ENCODE assay signal across 13 mouse cellular contexts in genomic region chr14:24945716-24946115, GRCm38 (mm10).
DNase-seq lines count a peak whose midpoint lies in the region; ATAC-seq and TF ChIP-seq lines count a peak whose summit lies in the region.
"Had no signal": no experiment of that assay in that cellular context is flagged by ENCODE, and none has a peak within 500 bp of the region (broad histone marks: within the 10 kb centered on the region; RNA-seq: fewer than 3 reads in every experiment).

No protein-coding gene starts in this region.

- no peaks in the 10 kb centered on the region for H3K36me3 ChIP-seq in intestine, postnatal 0 days (ENCODE audit: control insufficient read depth, insufficient read depth)
- no peaks in the 10 kb centered on the region for H3K36me3 ChIP-seq in intestine, embryonic 15.5 days
- H3K36me3 ChIP-seq in splenic B cell, adult 2 months (ENCODE audit: control insufficient read depth, insufficient read depth, low read length, poor library complexity, severe bottlenecking): no peaks in the 10 kb centered on the region
- H3K36me3 ChIP-seq: heart, embryonic 15.5 days; limb, embryonic 12.5 days; neural tube, embryonic 13.5 days had no signal

- CTCF ChIA-PET in Patski (lab: Charles Lee): no interaction called here

- no peak overlapping the region for H3K9ac ChIP-seq in intestine, postnatal 0 days (ENCODE audit: low read depth, low read length)
- H3K9ac ChIP-seq in intestine, embryonic 15.5 days: no peak overlapping the region
- H3K9ac ChIP-seq: heart, embryonic 15.5 days; limb, embryonic 12.5 days; neural tube, embryonic 13.5 days had no signal

- DNase-seq in retina, postnatal 1 day: peak; percentile 36
- no peak for DNase-seq in retina, embryonic 14.5 days (ENCODE audit: low spot score)
- DNase-seq in Patski (ENCODE audit: low read depth, low spot score): no peak
- DNase-seq in splenic B cell, adult 2 months (ENCODE audit: low read depth, low spot score): peak; percentile 35
- no peak for DNase-seq in gastrocnemius, postnatal 4 days (ENCODE audit: low spot score in 2 of 2)
- DNase-seq: cerebellum, adult 11 months; kidney, postnatal 14 days had no signal

- ATAC-seq in intestine, postnatal 0 days: no peak
- no peak for ATAC-seq in intestine, embryonic 15.5 days
- no peak for ATAC-seq in Patski

- no peaks in the 10 kb centered on the region for H3K4me1 ChIP-seq in intestine, postnatal 0 days (replicated peaks; ENCODE audit: control insufficient read depth, insufficient read depth, low read length)
- no peaks in the 10 kb centered on the region for H3K4me1 ChIP-seq in intestine, embryonic 15.5 days (replicated peaks)
- H3K4me1 ChIP-seq: heart, embryonic 15.5 days; limb, embryonic 12.5 days; megakaryocyte, embryonic 14.5 days; neural tube, embryonic 13.5 days had no signal

- POLR2A ChIA-PET in Patski (lab: Charles Lee): no interaction called here

- no peaks in the 10 kb centered on the region for H3K9me3 ChIP-seq in intestine, postnatal 0 days (ENCODE audit: control insufficient read depth)
- H3K9me3 ChIP-seq in intestine, embryonic 15.5 days: peaks cover 3% of the 10 kb centered on the region; the same call in 1 of the 2 replicates
- H3K9me3 ChIP-seq: heart, embryonic 15.5 days; neural tube, embryonic 13.5 days had no signal

- WGBS in intestine, postnatal 0 days: 51% methylated on average over 2 of the region's 2 CpGs
- 40% methylated on average over 2 of the region's 2 CpGs for WGBS in intestine, embryonic 15.5 days

- in situ Hi-C loops in Patski (cut with MboI; ENCODE audit: low pct_unique_long_range_greater_than_20kb): no loop called here

- H3K27me3 ChIP-seq in intestine, postnatal 0 days (replicated peaks; ENCODE audit: control insufficient read depth, insufficient read depth, low read length): no peaks in the 10 kb centered on the region
- no peaks in the 10 kb centered on the region for H3K27me3 ChIP-seq in intestine, embryonic 15.5 days (replicated peaks)
- H3K27me3 ChIP-seq in Patski: peaks cover 23% of the 10 kb centered on the region
- no peaks in the 10 kb centered on the region for H3K27me3 ChIP-seq in splenic B cell, adult 2 months (ENCODE audit: control insufficient read depth, insufficient read depth, low read length, poor library complexity, severe bottlenecking)
- H3K27me3 ChIP-seq: heart, embryonic 15.5 days; limb, embryonic 12.5 days; megakaryocyte, embryonic 14.5 days; neural tube, embryonic 13.5 days had no signal

- TF ChIP-seq CTCF in intestine, postnatal 0 days (IDR thresholded peaks at IDR 0.05; ENCODE audit: low read depth): peak; percentile 59
- TF ChIP-seq CTCF in Patski (IDR thresholded peaks at IDR 0.05): peak; percentile 45

- H3K4me3 ChIP-seq in intestine, postnatal 0 days (ENCODE audit: low read depth, low read length): no peak overlapping the region
- no peak overlapping the region for H3K4me3 ChIP-seq in intestine, embryonic 15.5 days (replicated peaks)
- H3K4me3 ChIP-seq: heart, embryonic 15.5 days; limb, embryonic 12.5 days; megakaryocyte, embryonic 14.5 days; neural tube, embryonic 13.5 days had no signal

- no peak overlapping the region for H3K4me2 ChIP-seq in intestine, postnatal 0 days (replicated peaks; ENCODE audit: low read depth)
- H3K4me2 ChIP-seq in intestine, embryonic 15.5 days (replicated peaks): no peak overlapping the region
- H3K4me2 ChIP-seq: heart, embryonic 15.5 days; limb, embryonic 12.5 days; neural tube, embryonic 13.5 days had no signal

- H3K27ac ChIP-seq in intestine, postnatal 0 days (ENCODE audit: low read depth, low read length): no peak overlapping the region
- H3K27ac ChIP-seq in intestine, embryonic 15.5 days: no peak overlapping the region
- H3K27ac ChIP-seq: heart, embryonic 15.5 days; limb, embryonic 12.5 days; neural tube, embryonic 13.5 days had no signal

Comparison
In these comparisons a context has a peak if more than half of its experiments do, and no peak if none do; other contexts are left out.
1. DNase-seq: peak in retina, postnatal 1 day (single experiment) and splenic B cell, adult 2 months (single experiment); none in retina, embryonic 14.5 days (single experiment), Patski (single experiment) and gastrocnemius, postnatal 4 days (0 of 2).